Mouse (Mus musculus) limb, embryonic 12.5 days (tissue): ENCODE measurements around the gene Ctcf. TPM values are rescaled to one million over a fixed set of nuclear protein-coding genes. Genes with fewer than 3 reads are reported as not detected.

Experiments
- ATAC-seq: fragments of 200-750 bp; cut with Nextera tagmentation; 2 replicates; pipeline ENCODE4 v1.8.0; 2017; ENCODE audit warnings: low read depth, moderate TSS enrichment; ENCODE audit not compliant: insufficient number of reproducible peaks, insufficient read depth, low FRiP score, low TSS enrichment
- H3K27ac ChIP-seq: fragments of 300-500 bp; sonication (generic); 2 replicates; pipeline ENCODE4 v1.5.1; 2016; ENCODE audit warnings: mild to moderate bottlenecking, moderate library complexity
- H3K27me3 ChIP-seq: fragments of 300-500 bp; sonication (generic); 2 replicates; pipeline ENCODE4 v1.6.1; 2016; ENCODE audit warnings: mild to moderate bottlenecking, moderate library complexity
- H3K36me3 ChIP-seq: fragments of 300-500 bp; sonication (generic); 2 replicates; pipeline ENCODE4 v1.6.1; 2016; ENCODE audit warnings: mild to moderate bottlenecking, moderate library complexity
- H3K4me1 ChIP-seq: fragments of 300-500 bp; sonication (generic); replicated peaks from 2 replicates; pipeline ENCODE4 v1.6.1; 2016
- H3K4me2 ChIP-seq: fragments of 300-500 bp; sonication (generic); 2 replicates; pipeline ENCODE4 v1.6.1; 2016; ENCODE audit warnings: mild to moderate bottlenecking, moderate library complexity
- H3K4me3 ChIP-seq: fragments of 300-500 bp; sonication (generic); replicated peaks from 2 replicates; pipeline ENCODE4 v1.5.1; 2016; ENCODE audit warnings: mild to moderate bottlenecking
- H3K9ac ChIP-seq: fragments of 300-500 bp; sonication (generic); replicated peaks from 2 replicates; pipeline ENCODE4 v1.6.1; 2016; ENCODE audit warnings: mild to moderate bottlenecking, moderate library complexity
- H3K9me3 ChIP-seq: fragments of 300-500 bp; sonication (generic); 2 replicates; pipeline ENCODE4 v1.6.1; 2016; ENCODE audit warnings: mild to moderate bottlenecking, moderate library complexity
- WGBS: fragments of 180-500 bp; shearing (Covaris S2); methylation state at CpG from one replicate; pipeline ENCODE4 v1.1.7; 2016; 5-methylcytosine and 5-hydroxymethylcytosine counted together
- polyA plus RNA-seq: library from polyadenylated mRNA; unstranded; fragments of >200 nt; fragmentation: Nextera tagmentation; extraction: Ambion mirVana; gene quantifications from 2 replicates; pipeline ENCODE4 v1.2.1, GENCODE M21; 2016

Ctcf gene
- polyA plus RNA-seq, 1 experiment from 2014 or later = 160 TPM

GRCm38 (mm10) chr8:105693648-105694047, 57.3 kb downstream of the Ctcf start:
- Histone ChIP-seq H3K4me1 (peaks cover 14% of the 10 kb centered on the region), H3K4me2 (peak overlapping the region; percentile 94), H3K27ac (no peak overlapping the region), H3K4me3 (peak overlapping the region; percentile 49), H3K9me3 (0 out of 2 replicates have a peak, but pooled peaks cover 6% of the 10 kb centered on the region), H3K36me3 (peaks cover 22% of the 10 kb centered on the region), H3K27me3 (peaks cover 36% of the 10 kb centered on the region), H3K9ac (0 out of 2 replicates have a peak overlapping the region, but pooled peaks have one; percentile 27)
- no peak for ATAC-seq
- whole genome bisulfite sequencing = 4% methylated on average over 30 of the region's 30 CpGs

- H3K27ac ChIP-seq = no peak overlapping the region
These were observed 57.9 kb downstream of the Ctcf start for GRCm38 (mm10) chr8:105694051-105694799.

GRCm38 (mm10) chr8:105695080-105695780, 58.9 kb downstream of the Ctcf start:
- Histone ChIP-seq H3K4me3 (no peak overlapping the region), H3K4me1 (peaks cover 24% of the 10 kb centered on the region), H3K27ac (no peak overlapping the region), H3K36me3 (peaks cover 24% of the 10 kb centered on the region), H3K9me3 (0 out of 2 replicates have a peak, but pooled peaks cover 6% of the 10 kb centered on the region), H3K4me2 (no peak overlapping the region), H3K9ac (no peak overlapping the region), H3K27me3 (peaks cover 25% of the 10 kb centered on the region)
- no peak for ATAC-seq
- 79% methylated on average over 30 of the region's 30 CpGs for WGBS

More at GRCm38 (mm10) chr8:105694051-105694799, 57.9 kb downstream of the Ctcf start:
- H3K4me3 ChIP-seq = peak overlapping the region; percentile 49
- H3K4me2 ChIP-seq = peak overlapping the region; percentile 94
- peaks cover 33% of the 10 kb centered on the region for H3K27me3 ChIP-seq
- 8% methylated on average over 40 of the region's 40 CpGs for WGBS
- H3K9me3 ChIP-seq = 0 out of 2 replicates have a peak, but pooled peaks cover 6% of the 10 kb centered on the region
- H3K4me1 ChIP-seq = peaks cover 14% of the 10 kb centered on the region
- H3K36me3 ChIP-seq = peaks cover 24% of the 10 kb centered on the region
- 0 out of 2 replicates have a peak, but pooled peaks have one; percentile 19 for ATAC-seq
- 0 out of 2 replicates have a peak overlapping the region, but pooled peaks have one; percentile 27 for H3K9ac ChIP-seq

- Histone ChIP-seq H3K4me3 (no peak overlapping the region), H3K27ac (no peak overlapping the region), H3K4me1 (peaks cover 34% of the 10 kb centered on the region), H3K9ac (no peak overlapping the region), H3K36me3 (peaks cover 24% of the 10 kb centered on the region), H3K4me2 (no peak overlapping the region), H3K27me3 (peaks cover 25% of the 10 kb centered on the region), H3K9me3 (0 out of 2 replicates have a peak, but pooled peaks cover 6% of the 10 kb centered on the region)
- WGBS = 86% methylated on average over 17 of the region's 17 CpGs
- ATAC-seq = no peak
These were observed 60.9 kb downstream of the Ctcf start for GRCm38 (mm10) chr8:105697196-105697780.

- Histone ChIP-seq H3K4me1 (peaks cover 31% of the 10 kb centered on the region), H3K9ac (no peak overlapping the region), H3K4me2 (no peak overlapping the region), H3K27me3 (peaks cover 20% of the 10 kb centered on the region), H3K27ac (no peak overlapping the region), H3K4me3 (no peak overlapping the region), H3K36me3 (peaks cover 37% of the 10 kb centered on the region), H3K9me3 (no peaks in the 10 kb centered on the region)
- no peak for ATAC-seq
- WGBS = 85% methylated on average over 5 of the region's 5 CpGs
These were observed 62.4 kb downstream of the Ctcf start for GRCm38 (mm10) chr8:105698734-105699133.

- Histone ChIP-seq H3K27me3 (peaks cover 10% of the 10 kb centered on the region), H3K4me3 (peak overlapping the region; percentile 67), H3K9me3 (no peaks in the 10 kb centered on the region), H3K27ac (no peak overlapping the region), H3K4me2 (peak overlapping the region; percentile 96), H3K4me1 (peaks cover 22% of the 10 kb centered on the region), H3K9ac (peak overlapping the region; percentile 73), H3K36me3 (peaks cover 46% of the 10 kb centered on the region)
- WGBS = 86% methylated on average over 11 of the region's 11 CpGs
- no peak for ATAC-seq
These were observed 63.3 kb downstream of the Ctcf start for GRCm38 (mm10) chr8:105699488-105700215.

- Histone ChIP-seq H3K4me2 (peak overlapping the region; percentile 96), H3K27ac (peak overlapping the region; percentile 45; the same call in 1 of the 2 replicates), H3K4me3 (peak overlapping the region; percentile 67), H3K27me3 (peaks cover 1% of the 10 kb centered on the region), H3K4me1 (peaks cover 22% of the 10 kb centered on the region), H3K36me3 (peaks cover 46% of the 10 kb centered on the region), H3K9me3 (no peaks in the 10 kb centered on the region), H3K9ac (peak overlapping the region; percentile 73)
- ATAC-seq = peak; percentile 39; the same call in 1 of the 2 replicates
- WGBS = 0% methylated on average over 21 of the region's 21 CpGs
These were observed 64.2 kb downstream of the Ctcf start for GRCm38 (mm10) chr8:105700566-105700965.

- Histone ChIP-seq H3K27ac (peak within 1 kb of the TSS; percentile 92), H3K4me3 (peak within 1 kb of the TSS; percentile 67), H3K27me3 (no peaks in the 10 kb centered on the region), H3K4me2 (peak within 1 kb of the TSS; percentile 96), H3K36me3 (peaks cover 46% of the 10 kb centered on the region), H3K9ac (peak within 1 kb of the TSS; percentile 73), H3K9me3 (no peaks in the 10 kb centered on the region), H3K4me1 (peaks cover 23% of the 10 kb centered on the region)
- WGBS = under 1% methylated on average over 60 of the region's 60 CpGs
- peak; percentile 66 for ATAC-seq
These were observed 64.8 kb downstream of the Ctcf start, which contains the start of the genes Acd and Pard6a for GRCm38 (mm10) chr8:105700966-105701824. TSS of gene Acd (minus strand) at chr8:105701102. TSS of gene Pard6a (plus strand) at chr8:105701148.

GRCm38 (mm10) chr8:105702001-105702401, 65.6 kb downstream of the Ctcf start:
- H3K4me1 ChIP-seq = peaks cover 31% of the 10 kb centered on the region
- peaks cover 41% of the 10 kb centered on the region for H3K36me3 ChIP-seq
- WGBS = 48% methylated on average over 18 of the region's 18 CpGs
- peak overlapping the region; percentile 73 for H3K9ac ChIP-seq
- ATAC-seq = no peak
- H3K9me3 ChIP-seq = no peaks in the 10 kb centered on the region
- H3K4me2 ChIP-seq = peak overlapping the region; percentile 96
- peak overlapping the region; percentile 67 for H3K4me3 ChIP-seq
- H3K27me3 ChIP-seq = no peaks in the 10 kb centered on the region
- H3K27ac ChIP-seq = peak overlapping the region; percentile 92
